Mouse (Mus musculus) kidney, adult 18-20 months (tissue): ENCODE results near the gene Lrfn2.

ENCODE experiments used
- DNase-seq: peaks from one replicate; pipeline ENCODE4 v3.0.0; 2021

The Lrfn2 gene

DNA sequence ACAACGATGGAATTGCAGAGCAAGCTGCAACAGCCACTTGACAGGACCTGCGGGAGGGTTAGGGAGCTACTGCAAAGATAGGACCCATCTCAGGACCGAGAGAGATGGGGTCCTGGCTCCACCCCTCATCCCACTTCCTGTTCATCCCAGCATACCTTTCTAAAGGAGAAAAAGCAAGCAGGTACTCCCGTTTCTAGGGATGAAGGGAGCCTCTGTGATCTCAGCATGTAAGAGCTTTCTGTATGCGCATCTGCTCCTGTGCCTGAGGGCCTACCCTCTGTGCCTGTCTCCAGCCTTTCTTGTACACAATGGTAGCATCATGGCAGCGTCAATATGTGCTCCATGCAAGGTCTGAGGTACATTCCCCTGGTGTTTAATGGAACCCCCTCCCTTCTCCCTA lies 102.9 kb downstream of the Lrfn2 start:
- DNase-seq, result no peak

DNA sequence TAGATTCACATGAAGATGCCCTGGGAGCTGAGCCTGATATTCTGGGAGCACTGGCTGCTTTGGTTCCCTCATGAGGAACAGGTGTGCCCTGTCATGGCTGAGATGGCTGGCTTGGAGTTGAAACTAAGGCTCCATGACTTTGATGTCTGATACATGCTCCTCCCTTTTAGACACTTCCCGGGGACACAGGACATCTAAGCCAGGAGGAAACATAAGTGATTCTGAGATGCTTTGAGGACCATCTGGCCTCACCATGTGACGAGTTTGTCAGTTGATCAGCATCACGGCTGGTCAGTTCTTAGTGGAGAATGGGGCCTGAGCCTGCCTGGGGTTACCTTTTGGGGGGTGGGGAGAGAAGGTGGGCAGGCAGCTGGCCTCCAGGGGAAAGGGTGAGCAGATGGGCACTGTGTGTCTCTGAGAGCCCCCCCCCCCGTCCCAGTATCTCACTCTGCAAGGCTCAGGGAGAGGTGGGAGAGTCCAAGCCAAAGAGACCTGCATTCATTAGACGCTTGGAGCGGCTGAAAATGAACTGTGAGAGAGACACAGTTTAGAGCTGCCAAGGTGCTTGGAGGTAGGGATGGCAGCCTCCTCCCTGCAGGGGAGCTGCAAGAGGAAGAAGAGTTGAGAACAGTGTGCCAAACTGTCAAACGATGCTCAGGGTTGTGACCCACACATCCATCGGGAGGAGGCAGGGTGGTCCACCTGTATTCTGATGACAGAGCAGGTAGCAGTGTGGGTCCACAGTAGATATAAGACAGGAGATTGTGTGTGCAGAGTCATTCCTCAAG lies 105.2 kb downstream of the Lrfn2 start:
- no peak for DNase-seq

DNA sequence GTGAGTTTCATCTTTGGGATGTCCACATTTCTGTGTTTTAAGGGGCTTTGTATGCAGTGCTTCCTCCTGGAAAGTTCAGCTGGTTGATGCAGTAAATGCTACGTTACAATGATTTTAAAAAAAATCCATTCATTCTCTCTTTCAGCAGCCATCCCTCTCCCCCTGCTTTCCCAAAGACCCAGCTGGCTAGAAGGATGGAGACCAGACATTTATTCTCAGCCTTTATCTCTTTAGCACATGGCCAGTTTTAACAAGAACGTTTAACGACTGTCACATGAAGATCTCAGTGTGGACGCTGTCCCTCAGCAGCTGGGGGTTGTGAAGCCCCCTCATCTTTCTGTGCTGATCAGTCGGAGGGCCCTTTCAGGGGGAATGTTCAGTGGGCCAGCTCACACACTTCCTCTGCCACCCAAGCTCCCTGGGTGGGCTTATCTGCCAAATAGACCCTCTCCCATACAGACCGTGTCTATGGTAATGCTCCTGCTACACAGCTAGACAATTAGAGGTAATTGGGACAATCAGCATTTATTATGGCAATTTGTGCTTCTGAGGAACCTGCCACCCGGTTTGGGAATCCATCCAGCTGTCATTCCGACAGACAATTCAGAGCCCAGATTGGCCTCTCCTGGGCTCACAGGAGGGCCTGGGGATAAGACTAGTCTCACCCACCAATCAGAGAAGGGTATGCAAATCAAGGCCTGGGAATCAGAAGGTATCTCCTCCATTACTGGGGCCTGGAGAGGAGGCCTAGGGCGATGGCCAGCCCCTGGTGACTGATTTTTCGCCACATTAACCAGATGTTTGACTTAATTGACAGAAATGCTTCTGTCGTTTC lies 111.8 kb downstream of the Lrfn2 start:
- DNase-seq, result no peak

DNA sequence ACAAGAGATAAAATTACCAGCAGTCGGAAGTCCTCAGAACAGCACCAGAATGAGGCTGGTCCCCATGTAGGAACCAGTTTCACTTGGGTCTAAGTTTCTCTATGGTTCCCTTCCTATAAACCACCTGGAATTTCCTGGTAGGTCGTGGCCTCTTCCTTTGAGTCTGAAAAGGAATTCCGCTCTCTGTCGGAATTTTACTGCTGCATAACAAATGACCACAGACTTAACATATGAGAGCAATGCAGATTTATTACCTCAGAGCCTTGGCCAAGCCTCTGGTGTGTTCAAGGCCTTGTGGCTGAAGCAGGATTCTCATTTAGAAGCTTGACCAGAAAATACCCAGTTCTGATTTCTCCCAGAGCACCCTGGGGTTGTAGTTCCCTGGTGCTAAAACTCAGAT lies 115.7 kb downstream of the Lrfn2 start:
- no peak for DNase-seq

DNA sequence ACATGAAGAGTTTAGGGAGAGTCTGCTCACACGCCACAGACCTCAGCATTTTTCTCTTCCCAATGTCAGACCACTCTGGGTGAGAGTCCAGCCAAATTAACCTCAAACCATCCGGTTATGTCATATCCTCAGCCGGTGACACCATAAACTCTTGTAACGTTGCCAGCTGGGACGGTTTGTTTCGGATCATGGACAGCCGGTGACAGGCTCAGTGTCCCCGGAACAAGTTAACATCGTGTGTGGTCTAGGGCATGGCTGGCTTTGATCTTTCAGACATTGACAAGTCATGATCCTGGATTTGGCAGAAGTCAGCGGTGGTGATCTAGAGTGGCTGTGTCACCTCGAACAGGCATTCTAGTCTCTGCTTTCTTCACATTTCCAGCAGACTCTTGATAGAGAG lies 119.1 kb downstream of the Lrfn2 start:
- no peak for DNase-seq

DNA sequence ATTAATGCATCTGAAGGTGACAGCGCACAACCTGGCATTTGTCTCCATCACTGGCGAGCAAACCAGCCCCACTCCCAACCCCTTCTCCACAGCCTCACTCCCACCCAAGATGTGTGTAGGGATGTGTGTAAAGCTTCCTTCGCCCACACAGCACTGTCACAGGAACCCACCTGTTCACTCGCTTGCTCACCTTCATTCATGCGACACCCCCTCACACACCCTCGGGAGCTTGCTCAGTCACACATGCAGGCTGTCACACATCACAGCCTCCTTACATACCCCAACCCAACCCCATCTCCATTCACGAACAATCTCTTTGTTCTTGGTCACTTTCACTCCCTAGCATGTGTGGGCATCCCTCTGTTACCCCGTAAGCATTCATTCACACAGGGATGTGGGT lies 129.0 kb downstream of the Lrfn2 start:
- DNase-seq, result no peak

DNA sequence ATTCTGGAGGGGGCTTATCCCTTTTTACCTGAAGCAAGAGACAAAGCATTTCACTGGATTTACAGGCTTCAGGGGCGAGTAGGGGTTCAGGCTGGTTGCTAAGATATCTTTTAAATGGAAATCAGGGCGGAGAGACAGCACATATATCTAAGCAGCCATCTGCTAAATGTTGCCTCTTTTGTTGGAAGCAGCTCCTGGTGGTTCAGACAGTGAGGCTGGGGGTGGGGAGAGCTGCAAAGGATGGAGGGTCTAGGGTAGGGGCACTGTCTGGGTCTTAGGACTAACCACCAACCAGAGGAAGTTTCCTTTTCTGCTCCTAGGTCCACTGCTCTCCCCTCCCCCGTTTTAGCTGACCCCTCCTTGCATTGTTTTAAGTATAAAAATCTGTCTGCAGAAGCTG lies 131.6 kb downstream of the Lrfn2 start:
- DNase-seq, result no peak

DNA sequence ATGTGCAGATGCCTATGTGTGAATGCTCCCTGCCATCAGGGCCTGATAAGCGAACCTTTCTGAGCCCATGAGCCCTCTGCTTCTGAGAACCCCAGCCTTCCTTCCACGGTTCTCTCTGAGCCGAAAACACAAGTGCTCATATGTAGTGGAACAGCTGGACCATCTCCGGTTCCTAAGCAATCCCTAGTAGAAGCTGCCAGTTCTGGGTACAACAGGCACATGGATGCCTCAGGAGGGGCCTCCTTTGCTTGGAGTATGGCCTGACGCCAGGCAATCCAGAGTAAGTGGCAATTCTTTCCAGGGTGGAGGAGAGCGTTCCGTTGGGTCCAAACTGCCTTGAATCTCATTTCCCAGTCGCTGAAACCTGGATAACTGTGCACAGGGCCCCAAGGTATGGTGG lies 132.3 kb downstream of the Lrfn2 start:
- DNase-seq, result no peak

DNA sequence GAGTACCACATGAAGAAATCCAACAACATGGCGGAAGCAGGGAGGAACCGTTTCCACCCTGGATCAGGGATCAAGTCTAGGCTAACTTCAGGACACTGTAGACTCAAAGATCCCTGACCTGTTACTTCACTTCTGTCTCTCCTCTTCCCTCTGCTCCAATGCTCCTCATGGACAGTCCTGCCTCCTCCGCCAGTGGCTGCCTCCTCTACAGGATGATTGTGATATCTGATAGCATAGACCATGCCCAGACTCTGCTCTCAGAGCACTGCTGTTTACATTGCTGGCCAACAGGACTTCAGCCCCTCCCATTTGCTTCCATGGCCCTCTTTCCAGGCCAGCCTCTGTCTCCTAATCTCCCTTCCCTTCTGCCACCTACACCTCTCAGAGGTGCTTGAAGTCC lies 132.9 kb downstream of the Lrfn2 start:
- no peak for DNase-seq

DNA sequence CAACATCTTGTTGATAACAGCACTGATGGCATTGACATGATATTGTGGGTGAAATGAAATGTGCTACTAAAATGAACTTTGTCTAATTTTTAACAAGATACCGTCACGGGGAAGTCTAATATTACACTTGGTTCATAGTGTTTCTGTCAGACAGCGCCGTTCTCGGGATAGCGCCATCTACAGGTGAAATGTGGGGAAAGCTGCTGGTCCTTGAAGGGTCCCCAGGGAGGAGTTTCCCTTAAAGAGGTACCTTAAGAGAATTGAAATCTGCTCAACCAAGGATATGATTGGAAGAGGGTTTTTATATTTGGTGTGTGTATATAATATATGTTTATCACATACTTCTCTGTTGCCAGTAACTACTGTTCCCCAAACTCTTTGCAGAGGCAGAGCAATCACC lies 134.6 kb downstream of the Lrfn2 start:
- no peak for DNase-seq

DNA sequence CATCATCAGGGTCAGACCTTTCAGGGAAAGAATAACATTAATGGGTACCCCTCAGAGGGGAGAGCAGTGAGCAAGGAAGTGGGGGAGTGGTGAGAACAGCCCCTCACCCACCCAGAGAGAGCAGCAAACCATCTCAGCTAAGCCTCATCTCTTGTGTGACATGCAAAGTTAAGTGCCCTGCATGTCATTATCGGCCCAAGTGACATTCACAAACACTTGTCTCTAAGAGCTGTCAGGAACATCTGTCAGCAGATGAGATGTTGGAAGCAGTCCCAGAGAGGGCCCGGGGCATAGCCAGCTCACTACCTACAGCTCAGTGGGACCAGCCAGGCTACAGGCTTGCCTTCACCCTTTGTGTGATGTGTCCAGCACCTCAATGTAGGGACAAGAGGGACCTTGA lies 146.0 kb downstream of the Lrfn2 start:
- DNase-seq, result no peak

DNA sequence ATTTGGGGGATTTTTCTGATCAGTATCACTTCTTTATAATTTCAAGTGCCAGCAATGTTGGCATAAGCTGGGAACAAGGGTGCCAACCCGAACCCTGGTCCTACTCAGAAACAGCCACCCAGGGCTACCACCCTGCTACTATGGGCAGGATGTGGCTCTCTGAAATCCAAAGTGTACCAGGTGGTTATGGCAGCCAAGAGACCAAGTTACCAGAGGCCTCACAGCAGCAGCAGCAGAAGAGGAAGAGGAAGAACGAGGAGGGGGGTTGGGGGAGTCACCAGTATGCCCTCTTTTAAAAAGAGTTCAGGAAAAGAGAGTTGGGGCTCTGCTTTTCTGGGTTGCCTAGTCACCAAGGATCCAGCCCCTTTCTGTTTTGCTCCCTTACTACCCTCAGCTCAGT lies 147.5 kb downstream of the Lrfn2 start:
- no peak for DNase-seq

DNA sequence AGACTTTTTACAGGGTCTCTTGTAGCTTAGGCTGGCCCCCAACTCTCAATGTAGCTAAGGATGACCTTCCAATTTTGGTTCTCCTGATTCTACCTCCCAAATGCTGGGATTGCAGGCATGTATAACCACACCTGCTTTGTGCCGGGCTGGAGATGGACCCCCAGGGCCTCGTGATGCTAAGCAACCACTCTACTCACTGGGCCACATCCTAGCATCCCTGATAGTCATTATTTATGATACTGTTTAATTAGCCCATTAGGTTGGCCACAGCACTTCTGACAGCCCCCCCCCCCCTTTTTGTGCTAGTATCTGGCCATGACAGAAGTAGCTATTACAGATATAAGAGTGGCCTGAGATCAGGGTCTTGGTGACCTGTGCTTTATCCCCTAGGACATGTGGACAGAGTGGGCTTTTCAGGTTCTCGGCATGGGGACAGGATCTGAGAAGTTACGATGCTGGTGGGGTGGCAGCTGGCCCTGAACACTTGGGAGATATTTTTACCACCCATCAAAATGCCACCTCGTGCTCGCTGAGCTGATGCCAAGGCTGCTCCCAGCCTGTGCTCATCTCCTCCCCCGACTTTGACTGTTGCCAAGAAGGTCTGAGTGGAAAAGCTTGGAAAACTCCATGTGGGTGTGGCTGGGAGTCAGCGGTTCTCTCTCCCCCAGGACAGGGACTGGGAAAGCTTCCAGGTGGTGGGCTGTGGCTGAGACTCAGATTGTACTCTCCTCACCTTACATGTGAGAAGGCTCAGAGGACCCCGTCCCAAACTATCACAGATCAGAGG lies 151.6 kb downstream of the Lrfn2 start:
- no peak for DNase-seq

DNA sequence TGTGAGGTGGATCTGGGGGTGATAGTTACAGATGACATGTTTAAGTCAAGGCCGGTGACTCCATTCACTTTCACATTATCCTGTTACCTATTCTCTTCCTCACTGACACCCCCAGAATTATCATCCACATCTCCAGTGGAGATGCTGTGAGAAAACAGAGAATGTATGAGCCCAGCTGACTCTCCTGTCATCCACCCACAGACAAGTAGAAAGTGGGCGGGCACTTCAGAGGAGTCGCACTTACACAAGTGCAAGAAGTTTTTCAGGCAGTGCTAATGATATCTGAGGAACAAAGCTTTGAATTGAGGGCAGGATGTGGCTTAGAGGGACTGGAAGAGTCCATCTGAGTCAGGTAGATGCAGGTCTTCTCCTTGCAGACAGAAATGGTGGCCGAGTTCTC lies 152.9 kb downstream of the Lrfn2 start:
- no peak for DNase-seq

DNA sequence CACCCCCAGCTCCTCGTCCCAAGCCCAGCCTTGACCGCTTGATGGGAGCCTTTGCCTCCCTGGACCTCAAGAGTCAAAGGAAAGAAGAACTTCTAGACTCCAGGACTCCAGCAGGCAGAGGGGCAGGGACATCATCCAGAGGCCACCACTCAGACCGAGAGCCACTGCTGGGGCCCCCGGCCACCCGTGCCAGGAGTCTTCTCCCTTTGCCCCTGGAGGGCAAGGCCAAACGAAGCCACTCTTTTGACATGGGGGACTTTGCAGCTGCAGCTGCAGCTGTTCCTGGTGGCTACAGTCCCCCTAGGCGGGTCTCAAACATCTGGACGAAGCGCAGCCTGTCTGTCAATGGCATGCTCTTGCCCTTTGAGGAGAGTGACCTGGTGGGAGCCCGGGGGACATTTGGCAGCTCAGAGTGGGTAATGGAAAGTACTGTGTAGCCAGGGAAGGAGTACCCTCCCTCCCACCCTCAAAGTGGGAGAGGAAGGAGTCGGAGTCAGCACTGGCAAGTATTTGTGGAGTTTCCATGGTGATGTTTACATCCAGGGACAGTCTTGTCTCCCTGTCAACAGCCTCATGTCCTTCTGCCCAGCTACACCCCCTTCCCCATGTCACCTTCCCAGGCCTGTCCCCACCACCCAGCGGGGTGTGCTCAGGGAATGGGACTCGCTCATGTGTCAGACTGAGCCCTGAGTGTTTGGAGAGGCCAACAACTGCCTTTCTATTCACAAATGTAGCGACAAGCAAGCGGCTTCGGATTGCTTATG lies 164.8 kb downstream of the Lrfn2 start:
- no peak for DNase-seq

DNA sequence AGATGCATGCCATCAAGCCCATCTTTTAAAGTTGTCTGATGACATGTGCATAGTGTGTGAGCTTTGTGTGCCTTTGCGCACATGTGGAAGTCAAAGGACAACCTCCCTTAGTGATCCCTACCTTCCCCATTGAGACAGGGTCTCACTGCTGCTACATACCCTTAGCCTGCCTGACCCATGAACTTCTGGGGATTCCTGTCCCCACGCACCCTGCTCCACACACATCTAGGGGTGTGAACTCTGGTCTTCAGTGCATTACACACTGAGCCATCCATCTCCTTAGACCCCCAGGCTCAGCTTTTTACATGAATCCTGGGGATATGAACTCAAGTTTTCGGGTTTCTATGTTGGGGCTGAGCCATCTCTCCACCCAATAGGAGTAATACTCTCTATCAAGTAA lies 179.2 kb downstream of the Lrfn2 start:
- no peak for DNase-seq

DNA sequence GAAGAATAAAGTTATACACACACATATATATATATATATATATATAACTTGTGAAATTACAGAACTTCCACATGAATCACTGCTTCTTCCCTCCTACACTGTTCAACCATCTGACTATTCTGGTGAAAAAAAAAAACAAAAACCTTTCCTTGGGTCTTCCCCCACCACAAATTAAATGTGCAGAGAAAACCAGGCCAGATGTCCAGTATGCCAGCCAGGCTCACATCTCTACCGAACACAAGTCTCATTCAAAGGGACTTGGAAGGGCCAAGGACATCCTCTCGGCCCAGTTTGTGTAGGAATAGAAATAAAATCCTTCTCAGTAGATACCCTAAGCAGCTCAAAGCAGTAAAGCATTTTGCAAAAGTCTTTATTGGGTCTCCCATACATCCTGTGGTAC lies 179.7 kb downstream of the Lrfn2 start:
- DNase-seq, result no peak

DNA sequence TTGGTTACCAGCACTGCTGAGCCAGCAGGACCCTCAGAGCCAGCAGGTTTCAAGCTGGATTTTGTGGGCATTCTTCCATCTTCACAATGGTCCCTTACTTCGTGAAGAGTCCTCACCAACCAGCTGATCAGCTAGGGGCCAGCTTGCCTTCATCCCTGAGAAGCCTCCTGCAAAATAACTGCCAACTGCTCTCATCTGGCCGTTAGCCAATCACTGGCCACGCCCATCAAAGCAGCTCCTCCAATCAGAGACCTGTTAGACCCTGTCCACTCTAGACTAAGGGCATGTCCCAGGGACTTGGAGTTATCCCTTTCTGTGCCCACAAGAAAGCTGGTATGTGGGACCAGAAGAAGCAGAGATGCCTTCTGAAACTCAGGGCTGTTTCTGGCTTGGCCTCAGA lies 181.2 kb downstream of the Lrfn2 start:
- DNase-seq, result no peak

DNA sequence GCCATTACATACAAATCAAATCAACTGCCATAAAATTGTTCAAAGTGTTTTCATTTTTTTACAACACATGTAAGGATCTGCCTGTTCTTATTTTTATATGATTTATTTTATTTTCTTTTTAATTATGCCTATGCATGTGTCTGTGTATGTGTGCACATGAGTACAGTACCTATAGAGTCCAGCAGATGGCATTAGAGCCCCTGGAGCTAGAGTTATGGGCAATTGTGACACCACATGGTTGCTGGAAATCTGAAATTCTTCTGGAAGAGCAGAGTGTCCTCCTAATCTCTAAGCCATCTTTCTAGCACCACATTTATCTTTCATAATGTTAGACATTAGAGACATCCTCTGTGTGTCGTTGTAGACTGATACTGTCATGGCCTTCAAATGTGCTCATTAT lies 192.0 kb downstream of the Lrfn2 start:
- no peak for DNase-seq

DNA sequence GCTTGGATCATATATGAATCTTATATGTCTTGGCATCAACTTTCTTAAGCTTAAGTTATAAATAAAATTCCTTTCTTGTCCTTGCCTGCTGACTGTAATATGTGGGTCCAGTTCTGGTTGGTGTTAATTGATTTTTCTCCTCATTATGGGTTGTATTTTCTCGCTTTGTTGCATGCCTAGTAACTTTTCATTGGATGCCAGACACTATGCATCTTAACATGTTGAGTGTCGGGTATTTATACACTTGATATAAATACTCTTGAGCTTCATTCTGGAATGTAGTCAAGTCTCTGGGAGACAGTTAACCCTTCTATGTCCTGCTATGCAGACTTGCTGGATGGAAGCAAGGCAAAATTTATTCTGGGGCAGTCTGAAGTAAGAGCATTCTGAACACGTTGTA lies 192.5 kb downstream of the Lrfn2 start:
- no peak for DNase-seq
